Mouse (Mus musculus) c-Kit-positive CD71-negative TER-119-negative erythroid progenitor cells, embryonic 14.5 days (primary cell): ENCODE results near the gene Cerkl.

ENCODE experiments used
- DNase-seq: peaks from one replicate; pipeline ENCODE4 v3.0.0-alpha.2; 2013; ENCODE audit warnings: low read depth

Gene Cerkl

GRCm38 (mm10) chr2:79456575-79457349 lies at the start of gene Cerkl, which contains the start of gene Neurod1:
Gene Cerkl, minus strand, starts transcription at chr2:79456785.
Gene Neurod1, minus strand, starts transcription at chr2:79456751.
- DNase-seq: no peak

GRCm38 (mm10) chr2:79498990-79499755 lies 42.6 kb upstream of the Cerkl start:
- peak; percentile 41 for DNase-seq

- DNase-seq: no peak
These were observed 28.5 kb upstream of the Cerkl start for GRCm38 (mm10) chr2:79485127-79485526.

GRCm38 (mm10) chr2:79482511-79482910 lies 25.9 kb upstream of the Cerkl start:
- no peak for DNase-seq

- DNase-seq: no peak
These were observed 5.8 kb upstream of the Cerkl start for GRCm38 (mm10) chr2:79462411-79462810.

GRCm38 (mm10) chr2:79461861-79462260 lies 5.3 kb upstream of the Cerkl start:
- no peak for DNase-seq

- peak; percentile 29 for DNase-seq
These were observed 4.0 kb upstream of the Cerkl start for GRCm38 (mm10) chr2:79460586-79460985.

GRCm38 (mm10) chr2:79460107-79460506 lies 3.5 kb upstream of the Cerkl start:
- DNase-seq: no peak

GRCm38 (mm10) chr2:79459061-79460045 lies 2.8 kb upstream of the Cerkl start:
- DNase-seq: no peak

GRCm38 (mm10) chr2:79457932-79458331 lies 1.3 kb upstream of the Cerkl start:
- DNase-seq: no peak

- no peak for DNase-seq
These were observed 849 bp upstream of the Cerkl start for GRCm38 (mm10) chr2:79457434-79457833.

GRCm38 (mm10) chr2:79455646-79456045 lies 939 bp downstream of the Cerkl start:
- DNase-seq: no peak

GRCm38 (mm10) chr2:79454786-79455446 lies 1.7 kb downstream of the Cerkl start:
- no peak for DNase-seq

- DNase-seq: peak; percentile 58
These were observed 2.4 kb downstream of the Cerkl start for GRCm38 (mm10) chr2:79453901-79454781.

GRCm38 (mm10) chr2:79451438-79451837 lies 5.1 kb downstream of the Cerkl start:
- no peak for DNase-seq

GRCm38 (mm10) chr2:79450684-79451394 lies 5.7 kb downstream of the Cerkl start:
- no peak for DNase-seq

- DNase-seq: no peak
These were observed 7.2 kb downstream of the Cerkl start for GRCm38 (mm10) chr2:79449371-79449770.

GRCm38 (mm10) chr2:79447198-79447597 lies 9.4 kb downstream of the Cerkl start:
- no peak for DNase-seq

GRCm38 (mm10) chr2:79443861-79444620 lies 12.5 kb downstream of the Cerkl start:
- DNase-seq: no peak
